Mouse (Mus musculus): ENCODE measurements at regions not wholly inside any gene's neighbourhood (a gene's known extent, or its start where the extent isn't known, plus 50 kb on each side); places are given as distances from the start of the nearest gene placed in this dataset.
A peak's percentile ranks its signal among the peaks of the same experiment; 100 is the strongest.

- H3K4me1 ChIP-seq (ENCODE audit: control insufficient read depth, insufficient read depth, insufficient read length, low read length) = no peaks in the 10 kb centered on the region
- no peak overlapping the region for H3K27ac ChIP-seq (replicated peaks; ENCODE audit: low read depth, low read length)
- no peak overlapping the region for H3K4me3 ChIP-seq (ENCODE audit: insufficient read depth, low read depth, low read length)
Measured at GRCm38 (mm10) chr2:148107607-148108115, 60.9 kb upstream of the Foxa2 start.

- no peak overlapping the region for H3K27ac ChIP-seq (replicated peaks; ENCODE audit: low read depth, low read length)
Measured at GRCm38 (mm10) chr2:148110149-148110548, 63.4 kb upstream of the Foxa2 start.

GRCm38 (mm10) chr2:148111889-148112288 lies 65.1 kb upstream of the Foxa2 start:
- H3K4me1 ChIP-seq (ENCODE audit: control insufficient read depth, insufficient read depth, insufficient read length, low read length) = no peaks in the 10 kb centered on the region
- H3K4me3 ChIP-seq (ENCODE audit: insufficient read depth, low read depth, low read length) = no peak overlapping the region
- no peak overlapping the region for H3K27ac ChIP-seq (replicated peaks; ENCODE audit: low read depth, low read length)

More at GRCm38 (mm10) chr2:148110149-148110548, 63.4 kb upstream of the Foxa2 start:
- H3K4me1 ChIP-seq (ENCODE audit: control insufficient read depth, insufficient read depth, insufficient read length, low read length) = no peaks in the 10 kb centered on the region
- no peak overlapping the region for H3K4me3 ChIP-seq (ENCODE audit: insufficient read depth, low read depth, low read length)

- Histone ChIP-seq H3K4me1 (ENCODE audit: control insufficient read depth, insufficient read depth, insufficient read length, low read length) (no peaks in the 10 kb centered on the region), H3K4me3 (ENCODE audit: insufficient read depth, low read depth, low read length) (no peak overlapping the region), H3K27ac (replicated peaks; ENCODE audit: low read depth, low read length) (no peak overlapping the region)
Measured at GRCm38 (mm10) chr2:148113184-148113583, 66.4 kb upstream of the Foxa2 start.

GRCm38 (mm10) chr2:148114600-148114999 lies 67.8 kb upstream of the Foxa2 start:
- Histone ChIP-seq H3K4me1 (ENCODE audit: control insufficient read depth, insufficient read depth, insufficient read length, low read length) (no peaks in the 10 kb centered on the region), H3K4me3 (ENCODE audit: insufficient read depth, low read depth, low read length) (no peak overlapping the region), H3K27ac (replicated peaks; ENCODE audit: low read depth, low read length) (no peak overlapping the region)

- Histone ChIP-seq H3K27ac (replicated peaks; ENCODE audit: low read depth, low read length) (no peak overlapping the region), H3K4me3 (ENCODE audit: insufficient read depth, low read depth, low read length) (no peak overlapping the region), H3K4me1 (ENCODE audit: control insufficient read depth, insufficient read depth, insufficient read length, low read length) (no peaks in the 10 kb centered on the region)
Measured at GRCm38 (mm10) chr2:148116033-148116790, 69.4 kb upstream of the Foxa2 start.

- 0 out of 2 replicates have a peak, but pooled peaks cover under 1% of the 10 kb centered on the region for H3K4me1 ChIP-seq (ENCODE audit: control insufficient read depth, insufficient read depth, insufficient read length, low read length)
- no peak overlapping the region for H3K4me3 ChIP-seq (ENCODE audit: insufficient read depth, low read depth, low read length)
- no peak overlapping the region for H3K27ac ChIP-seq (replicated peaks; ENCODE audit: low read depth, low read length)
Measured at GRCm38 (mm10) chr2:148117420-148117819, 70.7 kb upstream of the Foxa2 start.

GRCm38 (mm10) chr2:148121885-148122876 lies 75.4 kb upstream of the Foxa2 start:
- Histone ChIP-seq H3K27ac (replicated peaks; ENCODE audit: low read depth, low read length) (peak overlapping the region; percentile 63), H3K4me3 (ENCODE audit: insufficient read depth, low read depth, low read length) (peak overlapping the region; percentile 27; the same call in 1 of the 2 replicates), H3K4me1 (ENCODE audit: control insufficient read depth, insufficient read depth, insufficient read length, low read length) (0 out of 2 replicates have a peak, but pooled peaks cover 8% of the 10 kb centered on the region)

- no peak overlapping the region for H3K27ac ChIP-seq (replicated peaks; ENCODE audit: low read depth, low read length)
- H3K4me3 ChIP-seq (ENCODE audit: insufficient read depth, low read depth, low read length) = no peak overlapping the region
- 0 out of 2 replicates have a peak, but pooled peaks cover 8% of the 10 kb centered on the region for H3K4me1 ChIP-seq (ENCODE audit: control insufficient read depth, insufficient read depth, insufficient read length, low read length)
Measured at GRCm38 (mm10) chr2:148123780-148124179, 77.0 kb upstream of the Foxa2 start.

GRCm38 (mm10) chr2:148133811-148134210 lies 87.0 kb upstream of the Foxa2 start:
- no peak overlapping the region for H3K4me3 ChIP-seq (ENCODE audit: insufficient read depth, low read depth, low read length)
- H3K27ac ChIP-seq (replicated peaks; ENCODE audit: low read depth, low read length) = no peak overlapping the region
- no peaks in the 10 kb centered on the region for H3K4me1 ChIP-seq (ENCODE audit: control insufficient read depth, insufficient read depth, insufficient read length, low read length)

- Histone ChIP-seq H3K27ac (replicated peaks; ENCODE audit: low read depth, low read length) (peak overlapping the region; percentile 35; the same call in 1 of the 2 replicates), H3K4me1 (ENCODE audit: control insufficient read depth, insufficient read depth, insufficient read length, low read length) (no peaks in the 10 kb centered on the region; the same call in 1 of the 2 replicates), H3K4me3 (ENCODE audit: insufficient read depth, low read depth, low read length) (no peak overlapping the region)
Measured at GRCm38 (mm10) chr2:148141936-148142335, 95.2 kb upstream of the Foxa2 start.

GRCm38 (mm10) chr2:148144816-148145215 lies 98.0 kb upstream of the Foxa2 start:
- Histone ChIP-seq H3K27ac (replicated peaks; ENCODE audit: low read depth, low read length) (no peak overlapping the region), H3K4me3 (ENCODE audit: insufficient read depth, low read depth, low read length) (no peak overlapping the region)

GRCm38 (mm10) chr2:148148272-148148671 lies 101.5 kb upstream of the Foxa2 start:
- peaks cover 3% of the 10 kb centered on the region for H3K4me1 ChIP-seq (ENCODE audit: control insufficient read depth, insufficient read depth, insufficient read length, low read length)
- no peak overlapping the region for H3K4me3 ChIP-seq (ENCODE audit: insufficient read depth, low read depth, low read length)
- H3K27ac ChIP-seq (replicated peaks; ENCODE audit: low read depth, low read length) = no peak overlapping the region

More at GRCm38 (mm10) chr2:148144816-148145215, 98.0 kb upstream of the Foxa2 start:
- H3K4me1 ChIP-seq (ENCODE audit: control insufficient read depth, insufficient read depth, insufficient read length, low read length) = peaks cover 2% of the 10 kb centered on the region

- Histone ChIP-seq H3K27ac (replicated peaks; ENCODE audit: low read depth, low read length) (peak overlapping the region; percentile 65), H3K4me3 (ENCODE audit: insufficient read depth, low read depth, low read length) (no peak overlapping the region), H3K4me1 (ENCODE audit: control insufficient read depth, insufficient read depth, insufficient read length, low read length) (peaks cover 3% of the 10 kb centered on the region; the same call in 1 of the 2 replicates)
Measured at GRCm38 (mm10) chr2:148149426-148149825, 102.7 kb upstream of the Foxa2 start.

Measured in brown adipose tissue, adult 24 weeks (tissue).